12 mouse cellular contexts compared by ENCODE assay signal in the genomic region with DNA sequence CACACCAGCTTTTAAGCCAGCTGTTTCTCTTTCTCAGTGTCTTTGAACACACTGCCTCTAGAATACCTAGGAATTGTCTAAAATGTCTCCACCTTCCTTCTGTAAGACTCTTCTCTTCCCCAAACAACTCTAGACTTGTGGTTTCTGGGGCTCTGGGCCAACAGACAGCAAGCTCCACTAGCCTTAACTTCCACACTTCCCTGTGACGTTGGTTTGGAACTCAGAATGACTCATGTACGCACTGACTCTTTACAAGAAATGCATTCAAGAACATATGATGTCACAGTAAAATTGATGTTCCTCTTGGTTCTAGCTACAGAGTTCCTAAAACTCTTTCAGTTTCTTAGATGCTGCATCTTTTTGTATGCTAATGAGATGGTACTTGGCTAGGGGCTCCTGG.
"Had no signal": no experiment of that assay in that cellular context is flagged by ENCODE, and none has a peak within 500 bp of the region (broad histone marks: within the 10 kb centered on the region; RNA-seq: fewer than 3 reads in every experiment).

No protein-coding gene starts in this region.

- H3K9me3 ChIP-seq: limb, embryonic 13.5 days; midbrain, embryonic 12.5 days had no signal

- H3K4me2 ChIP-seq: limb, embryonic 13.5 days; midbrain, embryonic 12.5 days had no signal

- ATAC-seq: midbrain, embryonic 16.5 days had no signal

- H3K36me3 ChIP-seq: limb, embryonic 13.5 days; midbrain, embryonic 12.5 days had no signal

- H3K27ac ChIP-seq: limb, embryonic 13.5 days; liver, embryonic 14.5 days; midbrain, embryonic 12.5 days; stomach, postnatal 0 days had no signal

- H3K4me3 ChIP-seq: limb, embryonic 13.5 days; midbrain, embryonic 12.5 days had no signal

- H3K27me3 ChIP-seq: limb, embryonic 13.5 days had no signal

- DNase-seq: kidney, adult 11 months; kidney, postnatal 10 days; left cerebral cortex, postnatal 4 days; lung, adult 18-20 months; lung, postnatal 36 days; thymus, adult 2 months; thymus, postnatal 25 days had no signal

- H3K9ac ChIP-seq: limb, embryonic 13.5 days; liver, embryonic 14.5 days; midbrain, embryonic 12.5 days had no signal
